Mouse (Mus musculus) hindbrain, postnatal 0 days (tissue): ENCODE data around the gene Ift81. TPM values are rescaled to one million over a fixed set of nuclear protein-coding genes. Genes with fewer than 3 reads are reported as not detected.

Source experiments
- ATAC-seq: fragments of 200-750 bp; cut with Nextera tagmentation; 2 replicates; pipeline ENCODE4 v1.8.0; 2017; ENCODE audit warnings: mild to moderate bottlenecking, moderate TSS enrichment, moderate library complexity
- DNase-seq: peaks from one replicate; pipeline ENCODE4 v3.0.0-alpha.2; 2015; ENCODE audit warnings: low spot score
- H3K27ac ChIP-seq: fragments of 300-500 bp; sonication (generic); 2 replicates; pipeline ENCODE4 v1.5.1; 2014; ENCODE audit warnings: mild to moderate bottlenecking
- H3K27me3 ChIP-seq: fragments of 300-500 bp; sonication (generic); 2 replicates; pipeline ENCODE4 v1.6.1; 2014; ENCODE audit warnings: low read length, mixed read lengths; ENCODE audit not compliant: insufficient read depth
- H3K36me3 ChIP-seq: fragments of 300-500 bp; sonication (generic); 2 replicates; pipeline ENCODE4 v1.6.1; 2014; ENCODE audit warnings: low read length, mixed read lengths; ENCODE audit not compliant: insufficient read depth
- H3K4me1 ChIP-seq: fragments of 300-500 bp; sonication (generic); 2 replicates; pipeline ENCODE4 v1.6.1; 2014; ENCODE audit warnings: antibody characterized with exemption, low read length, mixed read lengths; ENCODE audit not compliant: insufficient read depth
- H3K4me2 ChIP-seq: fragments of 300-500 bp; sonication (generic); 2 replicates; pipeline ENCODE4 v1.6.1; 2014; ENCODE audit warnings: low read depth, mild to moderate bottlenecking, low read length, moderate library complexity, mixed read lengths
- H3K4me3 ChIP-seq: fragments of 300-500 bp; sonication (generic); 2 replicates; pipeline ENCODE4 v1.5.1; 2014; ENCODE audit warnings: low read length
- H3K9ac ChIP-seq: fragments of 300-500 bp; sonication (generic); replicated peaks from 2 replicates; pipeline ENCODE4 v1.6.1; 2014; ENCODE audit warnings: mild to moderate bottlenecking, low read length, moderate library complexity, mixed read lengths
- H3K9me3 ChIP-seq: fragments of 300-500 bp; sonication (generic); 2 replicates; pipeline ENCODE4 v1.6.1; 2016; ENCODE audit warnings: low read length, mixed read lengths
- CTCF ChIP-seq: IDR thresholded peaks from 2 replicates; pipeline ENCODE4 v1.5.1; 2016; ENCODE audit warnings: antibody characterized with exemption, control low read depth, low read depth
- WGBS: fragments of 180-500 bp; shearing (Covaris S2); extraction: QIAGEN DNeasy Blood & Tissue Kit; methylation state at CpG from one replicate; pipeline ENCODE4 v1.1.7; 2014; 5-methylcytosine and 5-hydroxymethylcytosine counted together
- polyA plus RNA-seq: library from polyadenylated mRNA; unstranded; fragments of >200 nt; fragmentation: Nextera tagmentation; extraction: Ambion mirVana; gene quantifications from 2 replicates; pipeline ENCODE4 v1.2.1, GENCODE M21; 2015
- total RNA-seq: library from RNA; depleted of rRNA; stranded (reverse); fragments of >200 nt; gene quantifications from 2 replicates; pipeline ENCODE4 v1.2.3, GENCODE M21; 2014

Ift81 gene
- total and polyA plus RNA-seq, 2 experiments from 2014 or later, result 21.3 to 66.5 TPM

DNA sequence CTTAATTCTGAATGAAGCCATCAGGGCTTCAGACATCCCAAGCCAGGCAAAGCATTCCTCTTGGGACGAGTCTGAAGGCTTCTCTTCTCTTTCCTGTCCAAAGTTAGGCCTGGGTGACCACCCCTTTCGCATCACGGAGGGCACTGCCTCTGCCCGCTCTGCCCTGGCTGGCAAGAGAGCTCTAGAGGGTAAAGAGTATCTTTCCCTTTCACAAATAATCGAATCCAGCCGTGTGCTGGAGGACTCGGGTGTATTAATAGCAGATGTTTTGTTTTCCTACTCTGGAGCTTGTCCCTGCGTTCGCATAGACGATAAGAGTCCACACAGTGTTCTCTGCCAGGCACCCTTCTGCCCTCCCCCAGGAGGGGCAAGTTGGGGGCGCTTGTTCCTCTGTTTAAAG is 86.6 kb downstream of the Ift81 start:
- no peak for TF ChIP-seq CTCF
- WGBS, result 45% methylated on average over 11 of the region's 11 CpGs
- no peak for DNase-seq
- no peak overlapping the region for H3K4me2 ChIP-seq
- no peaks in the 10 kb centered on the region for H3K36me3 ChIP-seq
- H3K27ac ChIP-seq, result peak overlapping the region; percentile 62
- H3K4me1 ChIP-seq, result peaks cover 17% of the 10 kb centered on the region
- H3K9ac ChIP-seq, result no peak overlapping the region
- ATAC-seq, result no peak
- H3K4me3 ChIP-seq, result no peak overlapping the region
- H3K9me3 ChIP-seq, result no peaks in the 10 kb centered on the region
- H3K27me3 ChIP-seq, result no peaks in the 10 kb centered on the region

DNA sequence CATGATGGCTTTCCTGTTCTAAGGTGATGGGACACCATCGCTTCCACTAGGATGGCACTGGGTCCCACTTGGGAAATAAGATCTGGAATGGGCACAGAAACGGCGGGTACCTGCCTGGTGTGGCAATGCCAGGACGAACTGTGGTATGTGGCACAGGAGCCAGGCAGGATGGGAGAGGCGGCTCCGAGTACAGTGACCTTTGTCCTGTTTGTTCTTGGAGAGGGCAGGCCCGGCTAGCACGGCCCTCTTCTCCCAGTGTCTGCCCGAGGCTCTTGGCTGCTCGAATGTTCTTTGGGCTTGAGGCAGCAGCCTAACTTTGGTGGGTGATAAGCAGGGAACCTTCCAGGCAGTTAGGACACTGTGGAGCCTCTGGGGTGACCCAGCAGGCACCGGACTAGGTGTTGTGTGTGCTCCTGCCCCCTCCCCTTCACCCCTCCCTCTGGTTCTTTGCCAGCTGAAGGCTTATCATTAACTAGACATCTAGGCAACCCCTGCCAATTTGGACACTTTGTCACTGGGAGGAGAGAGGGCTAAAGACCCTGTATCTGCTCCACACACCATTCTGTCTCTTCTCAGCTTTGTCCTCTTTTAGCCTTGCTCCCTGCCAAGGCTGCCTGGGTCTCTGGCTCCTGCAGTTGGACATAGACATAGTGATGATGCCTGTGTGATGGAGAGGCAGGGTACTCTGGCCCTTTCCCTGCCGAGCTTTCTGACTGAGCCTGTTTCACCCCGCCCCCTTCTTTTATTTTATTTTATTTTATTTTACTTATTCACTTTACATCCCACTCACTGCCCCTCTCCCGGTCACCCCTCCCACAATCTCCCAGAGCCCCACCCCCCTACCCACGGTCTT is 87.2 kb downstream of the Ift81 start:
- ATAC-seq (no peak), DNase-seq (no peak)
- Histone ChIP-seq H3K27me3 (no peaks in the 10 kb centered on the region), H3K4me1 (peaks cover 17% of the 10 kb centered on the region), H3K9me3 (no peaks in the 10 kb centered on the region), H3K36me3 (no peaks in the 10 kb centered on the region), H3K27ac (peak overlapping the region; percentile 62), H3K4me2 (no peak overlapping the region), H3K4me3 (no peak overlapping the region), H3K9ac (no peak overlapping the region)
- WGBS, result 58% methylated on average over 15 of the region's 15 CpGs
- no peak for TF ChIP-seq CTCF

DNA sequence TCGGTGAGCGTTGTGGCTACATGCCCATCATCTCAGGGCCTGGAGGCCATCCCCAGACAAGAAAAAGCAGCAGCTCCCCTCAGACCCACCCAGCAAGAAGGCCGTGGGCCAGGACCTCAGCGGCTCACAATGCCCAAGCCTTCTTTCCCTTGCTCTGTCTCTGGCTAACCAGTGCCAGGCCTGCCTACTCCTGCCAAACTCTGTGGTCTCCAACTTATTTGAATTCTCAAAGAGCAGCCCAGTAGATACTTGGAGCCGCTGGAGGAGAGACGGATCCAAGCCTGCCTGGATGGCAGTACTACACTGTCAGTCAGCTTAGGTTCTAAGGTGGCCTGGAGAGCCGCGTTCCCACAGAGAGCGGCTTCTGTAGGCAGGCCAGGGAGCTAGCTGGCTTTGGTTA is 87.9 kb downstream of the Ift81 start:
- peak overlapping the region; percentile 62 for H3K27ac ChIP-seq
- DNase-seq (peak; percentile 77), ATAC-seq (peak; percentile 90)
- peaks cover 17% of the 10 kb centered on the region for H3K4me1 ChIP-seq
- no peak overlapping the region for H3K4me2 ChIP-seq
- no peak for TF ChIP-seq CTCF
- H3K4me3 ChIP-seq, result no peak overlapping the region
- WGBS, result 71% methylated on average over 9 of the region's 9 CpGs
- H3K27me3 ChIP-seq, result no peaks in the 10 kb centered on the region
- no peaks in the 10 kb centered on the region for H3K36me3 ChIP-seq
- no peak overlapping the region for H3K9ac ChIP-seq
- H3K9me3 ChIP-seq, result no peaks in the 10 kb centered on the region

DNA sequence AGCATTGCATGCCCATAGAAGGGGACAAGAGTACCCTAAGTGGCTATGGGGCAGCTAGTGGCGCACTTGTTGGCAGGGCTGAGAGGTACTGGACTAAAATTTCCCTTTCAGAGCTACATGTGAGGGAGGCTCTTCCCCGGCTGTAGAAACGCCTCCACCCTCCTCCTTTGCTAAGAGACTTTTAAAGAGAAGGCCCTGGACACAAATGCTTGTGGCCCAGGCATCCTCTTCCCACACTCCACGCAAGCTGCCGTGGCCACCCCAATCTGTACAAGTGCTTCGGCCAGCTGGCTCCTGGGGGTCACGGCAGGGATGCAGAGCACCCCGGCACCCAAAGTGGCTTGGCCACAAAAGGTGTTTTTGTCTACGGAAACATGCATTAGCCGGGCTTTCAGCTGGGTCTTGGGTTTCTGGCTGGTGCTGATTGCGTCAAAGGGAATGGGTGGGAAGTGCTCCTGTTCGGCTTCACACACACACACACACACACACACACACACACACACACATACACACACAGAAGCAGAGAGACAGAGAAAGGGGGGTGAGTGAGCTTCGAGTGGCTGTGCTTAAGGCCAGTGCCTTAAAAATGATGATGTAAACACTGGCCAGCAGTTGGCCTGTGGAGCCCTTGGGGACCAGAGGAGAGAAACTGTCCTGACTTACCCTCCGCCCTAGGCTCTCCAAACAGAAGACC is 88.9 kb downstream of the Ift81 start:
- Histone ChIP-seq H3K4me1 (peaks cover 17% of the 10 kb centered on the region), H3K4me2 (no peak overlapping the region), H3K27ac (peak overlapping the region; percentile 62), H3K9ac (no peak overlapping the region), H3K27me3 (no peaks in the 10 kb centered on the region), H3K36me3 (no peaks in the 10 kb centered on the region), H3K9me3 (no peaks in the 10 kb centered on the region), H3K4me3 (no peak overlapping the region)
- DNase-seq (no peak), ATAC-seq (no peak)
- TF ChIP-seq CTCF, result no peak
- 71% methylated on average over 14 of the region's 14 CpGs for WGBS

DNA sequence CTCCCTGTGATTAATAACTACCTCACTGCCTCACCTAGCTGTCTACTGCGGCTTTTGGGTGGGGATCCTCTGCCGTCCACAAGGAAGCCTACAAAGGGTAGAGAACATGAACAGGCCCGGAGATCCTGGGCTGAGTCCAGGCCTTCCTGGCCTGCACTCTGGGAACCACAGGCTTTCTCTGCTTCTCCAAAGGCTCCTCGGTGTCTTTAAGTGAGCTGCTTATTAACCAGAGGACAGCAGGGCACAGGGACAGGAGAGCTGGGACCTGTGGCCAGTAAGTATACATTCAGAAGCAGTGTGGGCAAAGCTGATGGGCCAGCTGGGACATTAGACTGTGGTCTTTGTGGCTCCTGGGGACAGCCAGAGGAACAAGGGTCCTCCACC is 89.5 kb downstream of the Ift81 start:
- no peaks in the 10 kb centered on the region for H3K9me3 ChIP-seq

DNA sequence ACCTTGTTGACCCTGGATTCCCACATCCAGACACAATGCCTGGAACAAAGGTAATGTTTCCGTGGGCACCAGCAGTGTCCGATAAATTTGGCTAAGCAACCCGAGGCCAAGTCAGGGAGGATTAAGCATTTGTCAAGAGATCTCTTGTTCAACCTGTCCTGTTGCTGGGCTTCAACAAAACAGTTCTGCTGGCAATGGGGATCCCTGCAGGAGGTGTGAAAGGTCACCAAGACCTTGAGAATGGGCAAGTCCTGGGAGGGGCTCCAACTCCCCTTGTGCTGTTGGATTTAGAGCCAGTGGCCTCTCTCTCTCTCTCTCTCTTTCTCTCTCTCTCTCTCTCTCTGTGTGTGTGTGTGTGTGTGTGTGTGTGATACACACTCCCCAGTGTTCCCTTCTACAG is 90.1 kb downstream of the Ift81 start:
- Histone ChIP-seq H3K27me3 (no peaks in the 10 kb centered on the region), H3K4me1 (peaks cover 15% of the 10 kb centered on the region), H3K27ac (no peak overlapping the region), H3K9ac (no peak overlapping the region), H3K9me3 (no peaks in the 10 kb centered on the region), H3K4me2 (no peak overlapping the region), H3K4me3 (no peak overlapping the region), H3K36me3 (no peaks in the 10 kb centered on the region)
- TF ChIP-seq CTCF, result no peak
- DNase-seq (no peak), ATAC-seq (no peak)
- WGBS, result 41% methylated on average over 3 of the region's 3 CpGs

More for the DNA sequence above, 89.5 kb downstream of the Ift81 start:
- Histone ChIP-seq H3K4me1 (peaks cover 17% of the 10 kb centered on the region), H3K4me2 (no peak overlapping the region), H3K27me3 (no peaks in the 10 kb centered on the region), H3K9ac (no peak overlapping the region), H3K4me3 (no peak overlapping the region), H3K36me3 (no peaks in the 10 kb centered on the region), H3K27ac (peak overlapping the region; percentile 62; the same call in 1 of the 2 replicates)
- no peak for ATAC-seq
- 65% methylated on average over 4 of the region's 4 CpGs for WGBS
- DNase-seq, result no peak
- no peak for TF ChIP-seq CTCF

DNA sequence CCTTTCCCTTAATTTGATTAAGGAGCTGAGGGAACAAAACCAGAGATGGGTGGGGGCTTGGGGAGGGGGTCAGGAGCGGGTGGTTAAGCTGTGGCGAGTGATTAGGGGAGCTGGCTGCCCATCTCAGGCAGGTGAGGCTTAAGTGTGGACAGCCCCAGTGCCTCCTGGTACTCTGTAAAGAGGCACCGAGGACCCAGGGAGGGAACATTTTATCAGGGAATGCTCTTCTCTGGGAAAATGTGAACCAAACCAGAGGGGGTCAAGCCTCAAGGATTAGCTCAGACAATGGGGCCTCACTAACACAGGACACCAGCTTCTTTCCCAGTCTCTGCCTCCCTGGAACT is 93.2 kb downstream of the Ift81 start:
- DNase-seq, result no peak
- Histone ChIP-seq H3K4me1 (no peaks in the 10 kb centered on the region), H3K36me3 (no peaks in the 10 kb centered on the region), H3K9ac (no peak overlapping the region), H3K9me3 (no peaks in the 10 kb centered on the region), H3K4me2 (no peak overlapping the region), H3K4me3 (no peak overlapping the region), H3K27me3 (no peaks in the 10 kb centered on the region), H3K27ac (no peak overlapping the region)
- ATAC-seq, result no peak
- TF ChIP-seq CTCF, result no peak
- WGBS, result 71% methylated on average over 3 of the region's 3 CpGs
